ENCODE assay signal across 24 mouse cellular contexts in the genomic region with DNA sequence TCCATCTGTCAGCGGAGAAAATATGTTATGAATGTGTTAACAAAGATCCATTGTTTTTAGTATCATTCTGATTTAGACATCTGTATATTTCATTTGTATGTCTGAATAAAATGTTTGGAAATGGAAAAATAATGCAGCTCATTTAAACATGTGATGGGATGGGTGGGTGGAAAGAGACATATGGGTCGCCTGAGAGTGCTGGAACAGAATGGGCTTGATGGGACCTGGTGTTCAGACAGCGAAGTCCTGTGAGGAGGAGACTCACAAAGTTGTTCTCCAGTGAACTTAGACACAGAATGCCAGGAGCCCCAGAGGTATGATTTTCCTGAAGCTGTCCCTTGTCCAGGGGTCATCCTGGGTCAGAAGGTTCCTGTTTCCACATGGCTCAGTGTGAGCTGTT.
DNase-seq lines count a peak whose midpoint lies in the region; ATAC-seq and TF ChIP-seq lines count a peak whose summit lies in the region.
"Had no signal": no experiment of that assay in that cellular context is flagged by ENCODE, and none has a peak within 500 bp of the region (broad histone marks: within the 10 kb centered on the region; RNA-seq: fewer than 3 reads in every experiment).

No protein-coding gene starts in this region.

- ATAC-seq in frontal cortex, adult (ENCODE audit: low TSS enrichment): 0 out of 2 replicates have a peak, but pooled peaks have one; percentile 39
- ATAC-seq in liver, embryonic 11.5 days (replicated peaks; ENCODE audit: low FRiP score): no peak
- ATAC-seq in granulocyte monocyte progenitor cell, adult 5-6 weeks (replicated peaks; ENCODE audit: poor library complexity, severe bottlenecking): 0 out of 2 replicates have a peak, but pooled peaks have one; percentile 31
- peak; percentile 41 for ATAC-seq in megakaryocyte, adult 5-6 weeks (ENCODE audit: poor library complexity, severe bottlenecking)
- ATAC-seq: CD4-positive, CD25-positive, alpha-beta regulatory T cell, adult 4 months; forebrain, postnatal 0 days had no signal

- H3K27me3 ChIP-seq in liver, adult 2 months (ENCODE audit: control insufficient read depth, insufficient read depth, low read length): no peaks in the 10 kb centered on the region
- no peaks in the 10 kb centered on the region for H3K27me3 ChIP-seq in liver, embryonic 11.5 days (replicated peaks; ENCODE audit: control insufficient read depth, insufficient read depth, low read length)
- H3K27me3 ChIP-seq: hindbrain, embryonic 15.5 days; limb, embryonic 15.5 days; neural tube, embryonic 15.5 days had no signal

- H3K9ac ChIP-seq in liver, adult 2 months (ENCODE audit: low read depth, low read length): no peak overlapping the region
- no peak overlapping the region for H3K9ac ChIP-seq in liver, embryonic 11.5 days (ENCODE audit: low read depth, low read length)
- H3K9ac ChIP-seq: forebrain, postnatal 0 days; hindbrain, embryonic 15.5 days; limb, embryonic 15.5 days; neural tube, embryonic 15.5 days had no signal

- peaks cover 5% of the 10 kb centered on the region for H3K4me1 ChIP-seq in liver, adult 2 months (ENCODE audit: control insufficient read depth, insufficient read depth, low read length)
- peaks cover 5% of the 10 kb centered on the region; the same call in 1 of the 2 replicates for H3K4me1 ChIP-seq in liver, embryonic 11.5 days (replicated peaks; ENCODE audit: control insufficient read depth, insufficient read depth, low read length)
- H3K4me1 ChIP-seq: forebrain, embryonic 10.5 days; limb, embryonic 15.5 days; neural tube, embryonic 15.5 days had no signal

- DNase-seq in frontal cortex, postnatal 25 days (ENCODE audit: low spot score in 2 of 2): no peak
- DNase-seq in liver, adult 2 months (ENCODE audit: extremely low read depth, low read depth, low spot score): peak; percentile 29
- DNase-seq in liver, embryonic 11.5 days (ENCODE audit: low spot score): no peak
- DNase-seq in left cerebral cortex, adult 2 months (ENCODE audit: extremely low spot score in 1 of 2, low spot score in 2 of 2): no peak
- DNase-seq: cerebellum, adult 11 months; cerebellum, adult 9-11 months; forebrain, postnatal 0 days; gastrocnemius, postnatal 36 days; heart, postnatal 4 days; kidney, adult 9 months; left cerebral cortex, postnatal 4 days; lung, postnatal 14 days; thymus, adult 2 months; thymus, postnatal 4 days had no signal

- no peak overlapping the region for H3K27ac ChIP-seq in liver, adult 2 months (replicated peaks; ENCODE audit: insufficient read depth, low read depth, low read length)
- H3K27ac ChIP-seq in liver, embryonic 11.5 days (ENCODE audit: low read depth, low read length): no peak overlapping the region
- no peak overlapping the region for H3K27ac ChIP-seq in left cerebral cortex, adult 2 months
- H3K27ac ChIP-seq: forebrain, embryonic 10.5 days; hindbrain, embryonic 15.5 days; limb, embryonic 15.5 days; neural tube, embryonic 15.5 days; stomach, postnatal 0 days had no signal

- no peaks in the 10 kb centered on the region for H3K9me3 ChIP-seq in liver, embryonic 11.5 days (ENCODE audit: control insufficient read depth, low read length)
- H3K9me3 ChIP-seq: forebrain, embryonic 10.5 days; hindbrain, embryonic 15.5 days; limb, embryonic 15.5 days; neural tube, embryonic 15.5 days had no signal

- H3K36me3 ChIP-seq in liver, adult 2 months (ENCODE audit: control insufficient read depth, insufficient read depth, low read length): no peaks in the 10 kb centered on the region
- H3K36me3 ChIP-seq in liver, embryonic 11.5 days (ENCODE audit: control insufficient read depth, insufficient read depth, low read length): no peaks in the 10 kb centered on the region
- H3K36me3 ChIP-seq: forebrain, embryonic 10.5 days; hindbrain, embryonic 15.5 days; limb, embryonic 15.5 days; neural tube, embryonic 15.5 days had no signal

- H3K4me3 ChIP-seq in liver, adult 2 months (ENCODE audit: insufficient read depth, low read depth, low read length): no peak overlapping the region
- H3K4me3 ChIP-seq in liver, embryonic 11.5 days (ENCODE audit: low read depth, low read length): no peak overlapping the region
- no peak overlapping the region for H3K4me3 ChIP-seq in left cerebral cortex, adult 2 months
- H3K4me3 ChIP-seq: forebrain, embryonic 10.5 days; hindbrain, embryonic 15.5 days; limb, embryonic 15.5 days; neural tube, embryonic 15.5 days had no signal

- H3K79me2 ChIP-seq in liver, adult 2 months (ENCODE audit: control insufficient read depth, insufficient read depth, low read length): peaks cover 5% of the 10 kb centered on the region; the same call in 1 of the 2 replicates

- no peak for TF ChIP-seq POLR2A in liver, adult 2 months (IDR thresholded peaks at IDR 0.05; ENCODE audit: extremely low read depth, insufficient read depth, low read length)

- TF ChIP-seq CTCF in liver, adult 2 months (IDR thresholded peaks at IDR 0.05; ENCODE audit: low read depth, low read length): no peak
- no peak for TF ChIP-seq CTCF in left cerebral cortex, adult 2 months (IDR thresholded peaks at IDR 0.05)

- H3K4me2 ChIP-seq in liver, embryonic 11.5 days: no peak overlapping the region
- H3K4me2 ChIP-seq: hindbrain, embryonic 15.5 days; limb, embryonic 15.5 days; midbrain, embryonic 11.5 days; neural tube, embryonic 15.5 days had no signal

- 90% methylated on average over 3 of the region's 3 CpGs for WGBS in liver, adult 2 months
- 86% methylated on average over 3 of the region's 3 CpGs for WGBS in liver, embryonic 11.5 days

- intact Hi-C loops in left cerebral cortex, adult 2 months (cut with DNase I): no loop called here
